Mouse (Mus musculus): ENCODE measurements around the gene Igfbp5.

The Igfbp5 gene

DNA sequence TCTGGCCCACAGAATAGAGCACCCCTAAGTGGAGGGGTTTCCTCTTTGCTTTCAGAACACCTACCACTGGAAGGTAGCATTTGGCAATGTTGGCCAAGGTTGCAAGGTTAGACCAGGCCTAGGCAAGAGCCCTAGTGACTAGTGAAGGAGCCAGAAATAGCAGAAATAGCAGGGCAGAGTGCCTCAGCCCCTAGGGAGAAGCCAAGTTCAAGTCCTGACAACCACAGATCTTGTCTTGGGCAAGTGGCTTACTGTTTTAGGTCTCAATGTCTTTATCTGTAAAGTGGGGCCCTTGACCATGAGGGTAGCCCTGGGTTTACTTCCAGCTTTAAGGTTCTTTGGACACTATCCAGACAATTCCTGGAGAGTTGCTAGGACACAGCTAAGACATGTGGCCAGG, 5.4 kb downstream of the Igfbp5 start:
- DNase-seq (ENCODE audit: low read depth, low spot score) = no peak

DNA sequence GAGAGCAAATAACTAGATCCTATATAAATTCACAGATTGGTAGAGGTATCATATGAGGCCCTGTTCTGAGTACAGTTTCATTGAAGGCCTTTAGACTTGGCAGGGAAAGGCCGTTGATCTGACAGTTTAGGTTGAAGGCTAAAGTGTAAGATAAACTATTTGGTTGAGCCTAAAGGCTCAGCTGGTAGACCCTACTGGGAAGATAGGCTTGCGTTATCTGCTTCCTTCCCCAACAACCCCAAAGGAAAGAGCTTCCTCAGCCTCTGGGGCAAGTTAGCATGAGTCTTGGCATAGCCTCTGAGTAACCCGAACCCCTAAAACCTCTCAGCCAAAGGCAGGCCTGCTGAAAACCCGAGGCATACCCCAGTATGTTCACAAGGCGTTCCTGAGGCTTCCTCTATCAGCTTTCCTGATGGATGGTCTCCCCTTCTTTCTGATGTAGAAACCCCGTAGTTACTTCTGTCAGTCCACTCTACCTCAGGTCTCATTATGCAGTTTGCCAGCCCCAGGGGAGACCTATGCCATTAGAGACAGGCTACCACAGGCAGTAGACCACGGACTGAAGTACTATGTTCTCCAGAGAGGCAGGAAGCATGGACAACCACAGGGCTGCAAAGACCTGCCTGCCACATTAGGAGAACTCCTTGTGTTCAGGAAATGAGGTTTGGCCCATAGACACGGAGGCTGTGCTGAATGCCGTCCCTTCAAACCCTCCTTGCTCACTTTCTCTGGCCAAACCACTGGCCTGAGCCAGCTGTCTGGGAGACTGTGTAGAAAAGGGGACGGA, 6.1 kb downstream of the Igfbp5 start:
- DNase-seq (ENCODE audit: low read depth, low spot score) = no peak

- DNase-seq (ENCODE audit: low read depth, low spot score) = no peak
Measured at GRCm38 (mm10) chr1:72867346-72867745, 7.3 kb downstream of the Igfbp5 start.

DNA sequence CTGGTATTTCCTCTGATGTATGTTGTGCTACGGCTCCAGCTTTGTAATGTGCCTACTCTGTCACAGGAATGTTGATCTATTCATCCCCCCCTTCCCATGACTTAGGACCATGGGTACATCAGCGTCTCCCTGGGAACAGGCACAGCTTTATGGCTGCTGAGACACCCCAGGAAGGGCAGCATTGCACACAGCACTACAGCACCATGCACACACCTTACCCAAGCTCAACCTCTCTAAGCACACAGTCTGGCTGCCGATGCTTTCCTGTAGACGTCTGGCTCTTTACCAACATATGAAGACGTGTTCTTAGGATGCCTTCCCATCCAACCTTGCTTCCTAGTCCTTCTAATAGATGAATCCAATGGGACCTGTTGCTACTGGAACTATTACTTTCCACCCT, 8.3 kb downstream of the Igfbp5 start:
- no peak for DNase-seq (ENCODE audit: low read depth, low spot score)

DNA sequence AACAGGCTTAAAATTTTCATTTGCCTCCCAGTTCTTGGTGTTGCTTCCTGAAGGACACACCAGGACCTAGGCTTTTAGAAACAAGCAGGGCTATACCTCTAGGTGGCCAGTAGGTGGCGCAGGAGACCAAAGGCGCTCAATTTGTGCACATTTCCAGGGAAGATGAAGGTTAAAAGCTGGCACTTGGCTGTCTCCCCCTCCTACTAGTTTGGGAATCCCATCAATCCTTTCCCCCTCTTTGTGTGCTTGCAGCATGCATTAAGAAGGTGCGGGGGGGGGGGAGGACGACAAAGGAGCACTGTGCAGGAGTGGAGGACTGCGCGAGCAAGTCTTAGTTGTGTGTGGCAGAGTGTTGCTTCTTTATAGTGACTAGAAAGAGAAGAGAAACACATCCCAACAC, 8.8 kb downstream of the Igfbp5 start:
- DNase-seq (ENCODE audit: low read depth, low spot score) = peak; percentile 81

- DNase-seq (ENCODE audit: low read depth, low spot score) = no peak
Measured at GRCm38 (mm10) chr1:72864272-72864671, 10.4 kb downstream of the Igfbp5 start.

DNA sequence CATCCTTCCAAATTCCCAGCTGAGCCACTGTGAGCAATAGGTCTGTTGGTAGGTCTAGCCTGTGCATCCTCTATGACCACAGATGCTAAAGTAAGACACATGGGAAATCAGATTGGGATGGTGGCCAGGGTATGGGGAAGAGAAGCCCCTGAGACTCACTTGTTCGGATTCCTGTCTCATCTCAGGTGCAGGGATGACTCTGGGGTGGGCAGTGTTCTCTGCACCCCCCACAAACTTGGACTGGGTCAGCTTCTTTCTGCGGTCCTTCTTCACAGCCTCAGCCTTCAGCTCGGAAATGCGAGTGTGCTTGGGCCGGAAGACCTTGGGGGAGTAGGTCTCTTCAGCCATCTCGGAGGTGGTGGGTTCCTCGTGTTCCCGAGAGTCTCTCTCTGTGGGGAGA, 11.0 kb downstream of the Igfbp5 start:
- no peak for DNase-seq (ENCODE audit: low read depth, low spot score)

GRCm38 (mm10) chr1:72862248-72862647, 12.4 kb downstream of the Igfbp5 start:
- DNase-seq (ENCODE audit: low read depth, low spot score) = no peak

GRCm38 (mm10) chr1:72861702-72862101, 13.0 kb downstream of the Igfbp5 start:
- DNase-seq (ENCODE audit: low read depth, low spot score) = no peak

GRCm38 (mm10) chr1:72860502-72860901, 14.2 kb downstream of the Igfbp5 start:
- DNase-seq (ENCODE audit: low read depth, low spot score) = no peak

GRCm38 (mm10) chr1:72859963-72860362, 14.7 kb downstream of the Igfbp5 start:
- no peak for DNase-seq (ENCODE audit: low read depth, low spot score)

DNA sequence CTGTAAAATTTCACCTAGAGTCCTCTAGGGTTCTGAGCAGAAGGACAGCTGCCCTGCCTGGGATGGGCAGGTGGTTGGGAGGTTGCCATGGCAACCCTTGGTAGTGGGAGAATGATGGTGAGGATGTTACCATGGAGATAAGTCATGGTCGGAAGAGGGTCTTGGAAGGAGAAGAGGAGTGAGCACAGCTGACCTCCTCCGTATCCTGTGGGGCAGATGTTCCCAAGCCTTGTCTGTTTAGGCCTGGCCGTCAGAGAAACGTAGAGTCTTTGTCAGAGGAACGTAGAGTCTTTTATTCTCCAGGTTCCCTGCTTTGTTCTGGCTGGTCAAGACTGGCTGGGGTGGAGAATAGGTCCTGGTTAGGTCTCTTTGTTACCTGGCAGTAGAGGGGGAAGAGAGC, 15.8 kb downstream of the Igfbp5 start:
- DNase-seq (ENCODE audit: low read depth, low spot score) = no peak

DNA sequence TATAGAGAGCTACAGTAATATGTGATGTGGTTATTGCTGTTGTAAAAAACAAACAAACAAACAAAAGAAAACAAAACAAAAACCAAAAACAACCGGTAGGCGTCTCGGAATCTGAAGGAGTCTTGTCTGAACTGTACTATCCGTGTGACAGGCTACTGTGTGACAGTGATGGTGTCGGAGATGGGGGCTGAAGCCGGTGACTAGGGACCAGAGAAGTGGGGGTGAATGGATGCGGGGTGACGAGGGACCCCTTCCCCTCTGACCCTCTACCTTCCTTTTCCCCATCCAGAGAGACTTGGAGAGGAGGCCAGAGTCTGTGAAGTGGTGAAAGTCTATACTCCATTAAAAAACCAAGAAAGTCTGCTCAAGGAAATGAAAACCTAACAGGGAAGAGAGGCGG, 16.4 kb downstream of the Igfbp5 start:
- DNase-seq (ENCODE audit: low read depth, low spot score) = no peak

GRCm38 (mm10) chr1:72857631-72858030, 17.1 kb downstream of the Igfbp5 start:
- DNase-seq (ENCODE audit: low read depth, low spot score) = no peak

- no peak for DNase-seq (ENCODE audit: low read depth, low spot score)
Measured at GRCm38 (mm10) chr1:72857142-72857541, 17.5 kb downstream of the Igfbp5 start.

DNA sequence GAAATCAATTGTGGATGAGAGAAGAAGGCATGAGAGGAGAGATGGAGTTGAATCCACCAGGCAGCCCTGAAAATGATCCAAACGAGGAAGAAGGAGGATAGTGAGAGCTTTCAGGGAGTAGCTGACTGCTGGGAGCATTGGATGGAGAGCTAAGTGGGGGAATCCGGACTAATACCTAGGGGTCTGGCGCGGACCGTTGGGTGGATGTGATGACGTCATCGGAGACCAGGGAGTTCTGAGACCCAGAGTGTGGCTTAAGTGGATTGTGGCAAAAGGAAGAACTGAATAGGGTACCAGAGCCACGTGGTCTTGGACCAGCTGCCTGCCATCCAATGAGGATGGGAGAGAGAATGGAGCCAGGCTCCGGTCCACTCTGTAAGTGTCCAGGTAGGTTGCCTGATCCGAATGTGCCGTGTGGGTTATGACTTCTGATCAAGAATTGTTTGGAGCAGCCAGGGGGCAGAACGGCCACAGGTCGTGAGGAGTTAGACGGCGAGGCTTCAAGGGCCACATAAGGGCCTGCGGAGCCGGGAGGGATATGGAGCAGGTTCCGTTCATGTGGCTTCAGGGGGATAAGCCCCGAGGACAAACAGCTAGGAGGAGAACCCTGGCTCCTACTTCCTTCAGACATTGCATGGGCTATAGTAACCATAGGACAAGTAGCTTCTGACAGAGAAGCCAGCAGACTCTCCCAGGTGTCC, 18.3 kb downstream of the Igfbp5 start:
- no peak for DNase-seq (ENCODE audit: low read depth, low spot score)

DNA sequence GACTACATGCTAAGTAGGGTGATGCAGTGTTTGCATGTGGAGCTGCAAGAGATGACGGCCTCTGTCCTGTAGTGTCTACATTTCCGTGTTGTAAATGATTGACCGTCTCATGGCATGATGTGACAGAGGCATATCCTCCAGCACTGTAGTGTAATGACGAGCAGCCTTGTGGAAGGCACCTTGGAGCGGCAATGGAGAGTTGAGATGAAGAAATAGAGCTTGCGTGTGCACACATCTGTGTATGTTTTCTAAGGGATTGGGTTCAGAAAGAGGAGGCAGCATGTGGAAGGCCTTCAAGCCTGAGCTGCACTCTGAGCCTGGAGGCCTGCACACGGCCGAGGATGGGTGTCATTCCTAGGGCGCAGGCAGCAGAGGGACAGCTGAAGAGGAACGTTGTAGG, 19.0 kb downstream of the Igfbp5 start:
- DNase-seq (ENCODE audit: low read depth, low spot score) = no peak

DNA sequence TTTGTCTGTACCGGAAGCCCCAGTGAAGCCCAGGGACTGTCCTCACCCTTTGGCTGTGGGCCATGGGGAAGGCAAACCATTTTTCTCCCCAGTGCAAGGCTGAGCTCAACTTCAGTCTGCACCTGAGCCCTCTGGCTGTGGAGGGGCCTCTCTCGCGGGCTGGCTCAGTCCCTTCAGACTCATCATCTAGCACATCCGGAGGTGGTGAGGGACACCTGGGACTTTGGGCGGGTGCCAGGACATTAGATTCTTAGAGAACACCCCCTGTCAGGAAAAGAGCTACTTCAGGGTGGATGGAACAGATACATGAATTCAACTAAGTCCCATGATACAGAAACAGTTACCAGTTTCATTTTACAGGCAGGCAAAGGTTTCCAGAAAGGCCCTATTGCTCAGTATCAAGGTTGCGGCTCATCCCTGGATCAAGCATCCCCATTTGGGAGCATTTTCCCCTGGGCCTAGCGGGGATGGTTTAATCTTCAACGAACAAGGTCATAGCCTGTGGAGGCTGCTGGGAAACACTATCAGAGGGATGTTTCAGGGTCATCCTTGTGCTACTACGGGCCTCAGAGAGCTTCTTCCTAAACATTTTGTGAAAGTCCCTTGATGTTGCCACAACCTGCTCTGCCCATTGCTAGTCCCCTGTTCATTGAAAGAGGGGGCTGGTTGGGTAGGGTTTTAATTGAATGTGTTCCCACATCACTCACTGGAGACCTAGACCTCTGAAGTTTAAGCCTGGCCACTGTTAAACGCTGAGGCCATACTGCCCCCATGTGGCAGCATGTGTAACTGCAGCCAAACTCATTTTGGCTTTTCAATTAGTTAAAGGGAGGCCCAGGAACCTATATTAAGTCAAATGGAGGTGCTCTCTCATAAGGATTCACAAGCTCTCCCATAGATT, 20.1 kb downstream of the Igfbp5 start:
- peak; percentile 76 for DNase-seq (ENCODE audit: low read depth, low spot score)

GRCm38 (mm10) chr1:72853759-72854158, 20.9 kb downstream of the Igfbp5 start:
- no peak for DNase-seq (ENCODE audit: low read depth, low spot score)

GRCm38 (mm10) chr1:72849037-72849436, 25.6 kb downstream of the Igfbp5 start:
- DNase-seq (ENCODE audit: low read depth, low spot score) = no peak

- no peak for DNase-seq (ENCODE audit: low read depth, low spot score)
Measured at GRCm38 (mm10) chr1:72847849-72848380, 26.8 kb downstream of the Igfbp5 start.

DNA sequence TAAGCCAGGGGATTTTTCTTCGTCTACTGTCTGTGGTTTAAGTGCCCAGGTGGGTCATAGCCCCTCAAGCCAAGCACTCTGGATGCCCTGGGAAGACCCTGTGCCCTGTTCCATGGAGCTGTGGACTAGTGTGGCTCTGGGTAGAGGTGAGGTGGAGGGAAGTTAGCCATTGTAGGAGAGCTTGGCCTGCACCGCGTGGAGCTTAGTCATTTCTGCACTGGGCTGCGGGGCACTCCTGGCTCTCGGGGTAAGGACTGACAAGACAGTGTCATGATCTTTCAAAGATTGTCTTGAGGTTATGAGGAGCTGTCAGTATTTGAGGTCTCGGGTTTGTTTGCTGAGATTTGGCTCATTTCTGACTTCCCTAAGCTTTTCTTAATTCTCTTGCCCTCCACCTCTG, 30.0 kb downstream of the Igfbp5 start:
- no peak for DNase-seq (ENCODE audit: low read depth, low spot score)

Measured in 3T3-L1 (cell line).